Mouse (Mus musculus) limb, embryonic 10.5 days (tissue): Measurements from ENCODE around the gene Tax1bp1. TPM values are rescaled to one million over a fixed set of nuclear protein-coding genes. Genes with fewer than 3 reads are reported as not detected.
A peak's percentile ranks its signal among the peaks of the same experiment; 100 is the strongest.

Experiments
- DNase-seq: peaks from one replicate; pipeline ENCODE4 v3.0.0-alpha.2; 2017; ENCODE audit warnings: low spot score
- H3K27ac ChIP-seq: fragments of 300-500 bp; sonication (generic); 2 replicates; pipeline ENCODE4 v1.5.1; 2016; ENCODE audit warnings: mild to moderate bottlenecking
- H3K27me3 ChIP-seq: fragments of 300-500 bp; sonication (generic); 2 replicates; pipeline ENCODE4 v1.6.1; 2016; ENCODE audit warnings: low read depth, mild to moderate bottlenecking; ENCODE audit not compliant: poor library complexity, severe bottlenecking
- H3K36me3 ChIP-seq: fragments of 300-500 bp; sonication (generic); 2 replicates; pipeline ENCODE4 v1.6.1; 2016; ENCODE audit warnings: mild to moderate bottlenecking, moderate library complexity
- H3K4me1 ChIP-seq: fragments of 300-500 bp; sonication (generic); 2 replicates; pipeline ENCODE4 v1.6.1; 2016
- H3K4me3 ChIP-seq: fragments of 300-500 bp; sonication (generic); 2 replicates; pipeline ENCODE4 v1.5.1; 2016; ENCODE audit warnings: mild to moderate bottlenecking, moderate library complexity
- H3K9me3 ChIP-seq: fragments of 300-500 bp; sonication (generic); replicated peaks from 2 replicates; pipeline ENCODE4 v1.6.1; 2016; ENCODE audit warnings: mild to moderate bottlenecking
- WGBS: fragments of 180-500 bp; shearing (Covaris S2); methylation state at CpG from one replicate; pipeline ENCODE4 v1.1.7; 2016; 5-methylcytosine and 5-hydroxymethylcytosine counted together
- polyA plus RNA-seq: library from polyadenylated mRNA; unstranded; fragments of >200 nt; fragmentation: Nextera tagmentation; extraction: Ambion mirVana; gene quantifications from 2 replicates; pipeline ENCODE4 v1.2.1, GENCODE M21; 2016

Tax1bp1 gene
- polyA plus RNA-seq, 1 experiment from 2014 or later = 122 TPM

GRCm38 (mm10) chr6:52686901-52687500 lies 26.5 kb upstream of the Tax1bp1 start:
- H3K27ac ChIP-seq = no peak overlapping the region
- DNase-seq = no peak
- WGBS = 84% methylated on average over 5 of the region's 5 CpGs

GRCm38 (mm10) chr6:52690365-52690764 lies 23.2 kb upstream of the Tax1bp1 start:
- H3K36me3 ChIP-seq = no peaks in the 10 kb centered on the region
- 89% methylated on average over 3 of the region's 3 CpGs for WGBS

More at GRCm38 (mm10) chr6:52686901-52687500, 26.5 kb upstream of the Tax1bp1 start:
- H3K36me3 ChIP-seq = no peaks in the 10 kb centered on the region
- H3K9me3 ChIP-seq = no peaks in the 10 kb centered on the region
- H3K27me3 ChIP-seq = no peaks in the 10 kb centered on the region
- no peaks in the 10 kb centered on the region for H3K4me1 ChIP-seq
- no peak overlapping the region for H3K4me3 ChIP-seq

GRCm38 (mm10) chr6:52691800-52692199 lies 21.7 kb upstream of the Tax1bp1 start:
- Histone ChIP-seq H3K9me3 (no peaks in the 10 kb centered on the region), H3K27me3 (no peaks in the 10 kb centered on the region), H3K27ac (no peak overlapping the region), H3K36me3 (no peaks in the 10 kb centered on the region), H3K4me3 (no peak overlapping the region), H3K4me1 (peaks cover 12% of the 10 kb centered on the region)
- no peak for DNase-seq
- WGBS = 73% methylated on average over 5 of the region's 5 CpGs

More at GRCm38 (mm10) chr6:52690365-52690764, 23.2 kb upstream of the Tax1bp1 start:
- H3K9me3 ChIP-seq = no peaks in the 10 kb centered on the region
- H3K27me3 ChIP-seq = no peaks in the 10 kb centered on the region
- H3K27ac ChIP-seq = no peak overlapping the region
- no peak for DNase-seq
- H3K4me1 ChIP-seq = peaks cover 2% of the 10 kb centered on the region; the same call in 1 of the 2 replicates
- H3K4me3 ChIP-seq = no peak overlapping the region

- no peak for DNase-seq
- H3K27me3 ChIP-seq = no peaks in the 10 kb centered on the region
- no peaks in the 10 kb centered on the region for H3K36me3 ChIP-seq
- no peak overlapping the region for H3K27ac ChIP-seq
- no peaks in the 10 kb centered on the region for H3K9me3 ChIP-seq
- 94% methylated on average over 6 of the region's 6 CpGs for WGBS
- no peak overlapping the region for H3K4me3 ChIP-seq
- peaks cover 12% of the 10 kb centered on the region for H3K4me1 ChIP-seq
These were observed 21.0 kb upstream of the Tax1bp1 start for GRCm38 (mm10) chr6:52692451-52693063.

- DNase-seq = no peak
- peak overlapping the region; percentile 39; the same call in 1 of the 2 replicates for H3K27ac ChIP-seq
- H3K9me3 ChIP-seq = no peaks in the 10 kb centered on the region
- no peak overlapping the region for H3K4me3 ChIP-seq
- no peaks in the 10 kb centered on the region for H3K36me3 ChIP-seq
- no peaks in the 10 kb centered on the region for H3K27me3 ChIP-seq
- H3K4me1 ChIP-seq = peaks cover 24% of the 10 kb centered on the region
- 47% methylated on average over 4 of the region's 4 CpGs for WGBS
These were observed 15.5 kb upstream of the Tax1bp1 start for GRCm38 (mm10) chr6:52697964-52698535.

- H3K36me3 ChIP-seq = no peaks in the 10 kb centered on the region
- H3K4me3 ChIP-seq = no peak overlapping the region
- no peak for DNase-seq
- peaks cover 24% of the 10 kb centered on the region for H3K4me1 ChIP-seq
- H3K9me3 ChIP-seq = no peaks in the 10 kb centered on the region
- no peak overlapping the region for H3K27ac ChIP-seq
- 87% methylated on average over 1 of the region's 1 CpGs for WGBS
- no peaks in the 10 kb centered on the region for H3K27me3 ChIP-seq
These were observed 14.5 kb upstream of the Tax1bp1 start for GRCm38 (mm10) chr6:52699050-52699449.

GRCm38 (mm10) chr6:52699899-52700298 lies 13.6 kb upstream of the Tax1bp1 start:
- whole genome bisulfite sequencing = 94% methylated on average over 4 of the region's 4 CpGs
- no peaks in the 10 kb centered on the region for H3K27me3 ChIP-seq

GRCm38 (mm10) chr6:52703263-52703662 lies 10.3 kb upstream of the Tax1bp1 start:
- Histone ChIP-seq H3K9me3 (no peaks in the 10 kb centered on the region), H3K4me1 (peaks cover 6% of the 10 kb centered on the region), H3K4me3 (no peak overlapping the region), H3K27ac (no peak overlapping the region), H3K36me3 (no peaks in the 10 kb centered on the region), H3K27me3 (no peaks in the 10 kb centered on the region)
- DNase-seq = no peak
- 94% methylated on average over 2 of the region's 2 CpGs for WGBS

More at GRCm38 (mm10) chr6:52699899-52700298, 13.6 kb upstream of the Tax1bp1 start:
- Histone ChIP-seq H3K9me3 (no peaks in the 10 kb centered on the region), H3K4me3 (no peak overlapping the region), H3K4me1 (peaks cover 24% of the 10 kb centered on the region), H3K27ac (no peak overlapping the region), H3K36me3 (no peaks in the 10 kb centered on the region)
- DNase-seq = no peak

- DNase-seq = no peak
- no peaks in the 10 kb centered on the region for H3K36me3 ChIP-seq
- H3K4me3 ChIP-seq = no peak overlapping the region
- no peaks in the 10 kb centered on the region for H3K9me3 ChIP-seq
- H3K27ac ChIP-seq = no peak overlapping the region
- no peaks in the 10 kb centered on the region for H3K27me3 ChIP-seq
- H3K4me1 ChIP-seq = no peaks in the 10 kb centered on the region
These were observed 8.2 kb upstream of the Tax1bp1 start for GRCm38 (mm10) chr6:52705280-52705679.

GRCm38 (mm10) chr6:52707815-52708214 lies 5.7 kb upstream of the Tax1bp1 start:
- no peaks in the 10 kb centered on the region for H3K36me3 ChIP-seq
- no peak overlapping the region for H3K27ac ChIP-seq
- WGBS = 93% methylated on average over 5 of the region's 5 CpGs
- no peaks in the 10 kb centered on the region for H3K4me1 ChIP-seq
- no peaks in the 10 kb centered on the region for H3K9me3 ChIP-seq
- H3K27me3 ChIP-seq = no peaks in the 10 kb centered on the region
- H3K4me3 ChIP-seq = no peak overlapping the region
- no peak for DNase-seq

- peaks cover 5% of the 10 kb centered on the region for H3K4me1 ChIP-seq
- no peaks in the 10 kb centered on the region for H3K9me3 ChIP-seq
- WGBS = 82% methylated on average over 2 of the region's 2 CpGs
- H3K27me3 ChIP-seq = no peaks in the 10 kb centered on the region
- no peak overlapping the region for H3K4me3 ChIP-seq
- no peak for DNase-seq
- H3K27ac ChIP-seq = no peak overlapping the region
- H3K36me3 ChIP-seq = no peaks in the 10 kb centered on the region
These were observed 966 bp upstream of the Tax1bp1 start for GRCm38 (mm10) chr6:52712563-52712962.

GRCm38 (mm10) chr6:52713897-52714509 lies 474 bp downstream of the Tax1bp1 start:
- DNase-seq = peak; percentile 78
- Histone ChIP-seq H3K9me3 (no peaks in the 10 kb centered on the region), H3K27ac (peak overlapping the region; percentile 91), H3K4me3 (peak overlapping the region; percentile 93), H3K36me3 (no peaks in the 10 kb centered on the region), H3K27me3 (no peaks in the 10 kb centered on the region), H3K4me1 (peaks cover 5% of the 10 kb centered on the region)
- WGBS = under 1% methylated on average over 52 of the region's 52 CpGs
